Mouse (Mus musculus) heart, postnatal 14 days (tissue): Measurements from ENCODE around the gene Gstm6. TPM values are rescaled to one million over a fixed set of nuclear protein-coding genes. Genes with fewer than 3 reads are reported as not detected.
"Not testable (repeated sequence)": the region's sequence is repeated elsewhere in the genome, so short reads cannot be mapped to it uniquely, and the experiment has no call there.

ENCODE experiments used
- DNase-seq, 2 experiments: peaks; one replicate each; pipeline ENCODE4 v3.0.0; 2021 to 2022
- intact Hi-C: fragments of 180-260 bp; cut with DNase I; formaldehyde crosslinking; loops from one replicate; pipeline ENCODE4 v1.15.1; 2025
- long read RNA-seq, 2 experiments: library from polyadenylated mRNA; stranded (forward); transcript quantifications; one replicate each; pipeline ENCODE4 v2.0.0; 2021
- total RNA-seq, 2 experiments: library from RNA; stranded (reverse); gene quantifications; 2 replicates each; pipeline ENCODE4 v1.2.3; 2021

The Gstm6 gene
- 1 to 10 TPM; 1.8 to 2.2 TPM for total RNA-seq
- long read RNA-seq, experiment 1, partial matches to known transcripts: 1 of 2 reads
- long read RNA-seq, experiment 1, other reads (novel, unspliced or antisense): 0 of 2 reads
- long read RNA-seq, experiment 2, partial matches to known transcripts: 0 of 2 reads
- long read RNA-seq, experiment 2, other reads (novel, unspliced or antisense): 1 of 2 reads

DNA sequence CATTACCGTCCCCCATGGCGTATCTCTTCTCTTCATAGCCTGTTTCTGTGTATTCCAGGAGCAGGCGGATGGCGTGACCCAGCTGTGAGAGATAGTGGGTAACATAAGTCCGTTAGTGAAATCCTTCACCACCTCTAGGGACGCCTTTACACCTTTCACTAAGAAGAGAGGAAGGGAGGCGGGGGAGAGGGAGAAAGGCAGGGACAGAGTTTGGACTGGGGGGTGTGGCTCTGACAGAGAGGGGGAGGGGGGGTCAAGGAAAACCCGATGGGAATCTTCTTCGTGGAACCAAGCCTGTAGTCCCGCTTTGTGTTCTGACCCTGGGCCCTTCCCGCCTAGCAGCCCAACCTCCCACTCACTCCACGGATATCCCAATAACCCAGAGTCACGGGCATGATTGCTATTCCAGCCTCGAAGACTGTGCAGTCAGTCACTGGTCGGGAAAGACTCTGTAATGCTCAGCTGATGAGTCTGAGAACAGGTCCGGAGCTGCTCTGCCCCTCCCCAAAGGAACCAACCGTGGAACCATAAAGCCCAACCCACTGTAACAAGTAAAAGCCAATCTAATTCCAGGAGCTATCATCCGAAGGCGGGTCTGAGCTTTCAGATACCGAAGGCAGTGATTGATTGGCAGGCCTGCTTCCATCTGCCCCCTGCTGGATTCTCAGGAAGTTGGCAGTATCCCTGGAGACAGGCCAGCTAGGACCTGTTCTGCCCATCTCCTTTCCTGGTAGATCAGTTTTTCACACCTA lies at the start of gene Gstm6:
Gene Gstm6, minus strand, starts transcription at position 511 of the 752 bp plus-strand sequence.
- peak in 1 of 2 experiments; percentile 34 for DNase-seq
- intact Hi-C loops: no loop called here

DNA sequence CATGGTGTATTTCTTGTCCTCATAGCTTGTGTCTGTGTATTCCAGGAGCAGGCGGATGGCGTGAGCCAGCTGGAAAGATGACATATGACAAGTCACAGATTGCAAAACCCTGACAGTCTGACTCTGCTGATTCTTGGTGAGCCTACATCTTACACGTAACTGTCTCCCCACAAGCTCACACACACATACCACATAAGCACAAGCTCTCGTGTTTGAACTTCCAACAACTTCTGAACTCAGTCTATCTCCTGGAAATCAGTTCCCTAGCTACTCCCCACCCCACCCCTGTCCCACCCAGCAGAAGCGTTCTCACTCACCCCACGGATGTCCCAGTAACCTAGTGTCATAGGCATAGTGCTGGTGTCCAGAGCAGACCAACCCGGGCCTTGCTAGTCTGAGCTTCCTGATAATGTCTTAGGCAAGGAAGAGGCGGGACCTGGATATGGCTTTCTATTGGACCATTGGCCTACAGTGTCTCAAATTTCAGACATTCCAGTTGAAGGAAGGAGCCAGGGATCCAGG lies 42.6 kb upstream of the Gstm6 start, which contains the start of gene Gstm2:
Gene Gstm2, minus strand, starts transcription at position 413 of the 522 bp plus-strand sequence.
- intact Hi-C loops: no loop called here
- DNase-seq: peak; percentile 53 to 63

DNA sequence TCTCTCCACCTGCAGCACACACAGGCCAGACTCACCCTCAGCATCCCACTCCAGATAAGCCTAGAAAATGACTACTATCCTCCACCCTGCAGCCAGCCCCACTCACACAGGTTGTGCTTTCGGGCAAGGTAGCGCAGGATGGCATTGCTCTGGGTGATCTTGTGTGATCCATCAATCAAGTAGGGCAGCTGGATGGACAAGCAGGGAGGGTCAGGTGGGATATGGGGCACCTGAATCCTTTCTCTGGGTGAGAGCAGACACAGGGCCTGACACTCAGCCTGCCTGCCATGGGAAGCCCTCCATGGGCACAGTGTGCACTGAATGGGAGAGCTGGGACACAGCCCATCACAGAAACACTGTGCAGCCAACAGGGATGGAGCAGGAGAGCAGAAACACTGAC lies 41.6 kb upstream of the Gstm6 start:
- intact Hi-C loops, DNase-seq: not testable (repeated sequence)

DNA sequence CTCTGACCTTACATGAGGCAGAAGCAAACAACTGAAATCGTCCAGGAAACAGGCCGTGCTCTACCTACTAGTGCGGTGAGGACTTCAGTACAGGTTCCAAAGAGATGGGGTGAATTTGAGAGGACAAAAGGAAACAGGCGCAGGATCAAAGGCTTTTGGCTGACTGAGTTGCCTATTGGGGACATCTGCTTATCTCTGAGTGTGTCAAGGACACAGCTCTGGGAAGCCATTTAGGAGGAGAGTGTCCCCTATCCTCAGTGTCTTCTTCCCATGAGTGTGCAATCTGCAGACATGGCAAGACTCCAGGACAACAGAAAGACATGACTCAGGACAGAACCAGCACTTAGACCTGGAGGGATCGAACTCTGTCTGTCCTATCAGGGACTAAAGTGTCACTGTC lies 40.9 kb upstream of the Gstm6 start:
- intact Hi-C loops: no loop called here
- DNase-seq: no peak

DNA sequence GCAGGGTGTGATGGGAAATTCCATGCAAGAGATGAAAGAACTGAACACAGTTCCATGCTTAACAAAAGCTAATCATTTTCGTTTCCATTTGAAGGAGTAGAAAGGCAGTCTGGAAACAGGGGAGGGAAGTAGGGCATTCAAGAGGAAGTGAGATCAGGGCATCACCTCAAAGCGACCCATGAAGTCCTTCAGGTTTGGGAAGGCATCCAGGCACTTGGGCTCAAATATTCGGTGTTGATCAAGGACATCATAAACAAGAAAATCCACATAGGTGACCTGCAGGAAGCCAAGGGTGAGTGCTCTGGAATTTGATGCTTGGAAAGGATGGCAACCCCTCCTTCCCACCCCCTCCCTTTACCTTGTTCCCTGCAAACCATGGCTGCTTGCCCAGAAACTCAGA lies 40.2 kb upstream of the Gstm6 start:
- DNase-seq: no peak

DNA sequence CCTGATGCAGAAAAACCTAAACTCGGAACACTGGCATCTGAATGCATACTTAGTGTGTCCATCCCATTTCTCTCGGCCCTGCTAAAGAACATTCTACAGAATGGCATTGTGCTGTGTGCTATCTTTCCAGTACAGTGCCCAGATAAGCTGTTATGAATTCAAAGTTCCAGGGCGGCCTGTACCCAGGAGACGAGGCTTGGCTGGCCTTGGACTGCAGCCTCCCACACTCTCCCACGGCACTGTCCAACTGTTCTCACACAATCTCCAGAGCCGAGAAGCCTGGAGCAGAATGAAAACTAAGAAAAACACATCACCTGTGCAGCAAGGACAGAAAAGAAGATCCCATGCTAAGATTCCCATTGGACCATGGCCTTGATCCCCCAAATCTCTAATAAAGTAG lies 39.2 kb upstream of the Gstm6 start:
- intact Hi-C loops: no loop called here
- DNase-seq: no peak

More for the DNA sequence above, 40.2 kb upstream of the Gstm6 start:
- intact Hi-C loops: no loop called here

DNA sequence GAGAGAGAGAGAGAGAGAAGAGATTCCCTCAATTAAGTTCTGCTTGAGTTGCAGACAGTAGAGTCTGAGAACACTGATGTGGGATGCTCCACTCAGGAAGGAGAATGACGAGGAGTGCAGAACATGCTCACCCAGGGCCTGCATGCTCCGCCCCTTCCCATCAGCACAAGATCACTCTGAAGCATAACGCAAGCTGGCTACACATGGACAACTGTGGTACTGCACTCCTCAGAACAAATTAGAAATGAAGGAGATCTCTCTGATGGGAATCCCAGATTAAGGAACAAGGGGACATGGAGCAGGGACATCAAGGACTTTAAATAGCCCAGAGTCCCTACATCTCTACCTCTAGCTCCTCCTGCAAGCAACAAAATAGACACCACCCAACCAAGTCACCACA lies 37.7 kb upstream of the Gstm6 start:
- DNase-seq: no peak
- intact Hi-C loops: no loop called here

DNA sequence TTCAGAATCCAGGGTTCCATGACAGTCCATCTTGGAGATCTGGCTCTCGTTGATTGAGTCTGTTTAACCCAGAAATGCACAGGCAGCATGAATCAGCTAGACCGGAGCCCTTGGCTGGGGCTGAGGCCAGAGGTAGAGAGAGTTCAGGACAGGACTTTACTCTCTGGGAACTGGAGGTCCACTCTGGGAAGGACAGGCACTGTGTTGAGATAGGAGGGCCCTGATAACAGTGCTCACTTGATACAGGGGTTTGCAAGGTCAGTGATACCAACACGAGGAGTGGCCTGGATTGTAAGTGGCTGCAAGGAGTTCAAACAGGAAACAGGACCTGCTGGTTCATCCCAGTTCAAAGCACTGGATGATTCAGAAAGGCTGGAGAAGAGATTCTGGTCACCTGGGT lies 34.1 kb upstream of the Gstm6 start:
- intact Hi-C loops: no loop called here
- no peak for DNase-seq

DNA sequence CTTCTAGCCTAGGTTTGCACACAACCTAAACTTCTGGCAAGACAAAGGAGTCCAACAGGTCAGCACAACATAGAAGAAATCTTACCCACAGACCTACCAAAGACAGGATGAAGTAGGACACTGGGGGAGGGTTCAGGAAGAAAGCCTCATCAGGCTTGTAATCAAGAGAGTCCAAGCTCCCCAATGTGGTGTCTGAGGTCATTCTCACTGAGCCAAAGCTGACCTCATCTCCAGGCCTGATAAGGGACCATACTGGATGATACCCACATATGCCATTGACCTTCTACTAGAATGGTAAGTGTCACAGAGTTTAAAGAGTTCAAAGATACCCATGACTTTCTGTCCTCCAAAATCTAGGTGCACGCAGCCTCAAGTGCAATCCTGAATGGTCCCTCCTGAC lies 30.7 kb upstream of the Gstm6 start:
- intact Hi-C loops: no loop called here
- DNase-seq: no peak

DNA sequence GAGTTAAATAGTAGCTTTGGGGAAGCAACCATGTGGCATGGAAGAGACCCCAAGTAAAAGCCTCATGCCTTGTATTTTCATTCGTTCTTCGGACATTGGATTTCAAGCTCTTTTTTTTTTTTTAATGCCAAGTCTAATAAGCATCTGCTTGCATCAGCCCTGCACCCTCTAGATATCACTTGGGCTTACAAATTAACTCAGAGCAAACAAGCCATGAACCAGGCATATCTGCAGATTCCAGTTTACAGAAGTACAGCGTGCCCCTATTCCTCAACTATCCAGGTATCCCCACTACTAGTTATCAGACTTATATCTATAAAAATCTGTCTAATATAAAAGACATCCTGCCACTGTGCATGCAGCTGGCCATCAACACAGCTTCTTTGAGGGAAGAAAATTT lies 28.5 kb upstream of the Gstm6 start:
- intact Hi-C loops: no loop called here
- DNase-seq: no peak

DNA sequence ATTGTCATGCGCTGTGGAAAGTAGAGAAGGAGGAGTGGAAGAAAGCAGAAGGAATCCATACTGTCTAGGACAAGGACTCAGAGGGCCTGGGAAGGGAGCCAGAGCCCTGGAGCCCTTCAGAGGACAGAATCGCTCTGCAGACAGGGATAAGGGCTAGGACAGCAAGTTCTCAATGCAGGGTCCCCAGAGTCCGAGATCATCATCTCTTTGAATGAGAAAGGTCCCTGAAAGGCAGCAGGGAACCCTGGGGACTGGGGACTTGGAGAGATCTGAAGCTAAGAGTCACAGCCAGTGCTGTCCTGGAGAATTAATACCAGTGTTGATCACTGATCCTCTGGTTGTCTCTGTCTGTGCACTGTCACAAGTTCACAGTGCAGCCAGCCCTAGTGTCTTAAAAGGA lies 27.6 kb upstream of the Gstm6 start:
- intact Hi-C loops, DNase-seq: not testable (repeated sequence)

DNA sequence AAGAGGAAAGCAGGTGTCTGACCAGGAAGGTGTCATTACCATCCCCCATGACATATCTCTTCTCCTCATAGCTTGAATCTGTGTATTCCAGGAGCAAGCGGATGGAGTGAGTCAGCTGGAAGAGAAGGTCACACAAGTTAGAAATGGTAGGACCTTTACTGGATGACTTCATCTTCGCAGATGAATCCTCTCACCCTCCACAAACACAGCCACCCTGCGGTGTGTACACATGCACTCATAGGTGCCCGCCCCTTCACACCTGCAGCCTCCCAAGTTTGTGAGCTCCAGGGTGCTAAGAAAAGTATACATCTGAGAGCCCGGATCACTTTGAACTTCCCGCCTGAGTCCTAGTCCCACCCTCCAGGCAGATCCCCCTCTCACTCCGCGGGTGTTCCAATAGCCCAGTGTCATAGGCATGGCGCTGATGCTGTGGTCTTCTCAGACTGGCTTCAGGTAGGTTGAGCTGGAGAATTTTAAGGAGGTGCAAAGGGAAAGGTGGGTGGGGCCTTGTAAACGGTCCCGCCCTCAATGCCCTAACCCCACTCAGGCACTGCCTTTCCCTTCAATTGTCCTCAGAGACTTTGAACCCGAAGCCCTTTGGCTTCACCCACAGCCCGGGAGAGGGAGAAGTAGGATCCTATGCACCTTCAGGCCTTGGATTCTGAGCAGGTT lies 25.3 kb upstream of the Gstm6 start, which contains the start of gene Gstm3:
Gene Gstm3, minus strand, starts transcription at position 560 of the 672 bp plus-strand sequence.
- DNase-seq: no peak
- intact Hi-C loops: no loop called here

DNA sequence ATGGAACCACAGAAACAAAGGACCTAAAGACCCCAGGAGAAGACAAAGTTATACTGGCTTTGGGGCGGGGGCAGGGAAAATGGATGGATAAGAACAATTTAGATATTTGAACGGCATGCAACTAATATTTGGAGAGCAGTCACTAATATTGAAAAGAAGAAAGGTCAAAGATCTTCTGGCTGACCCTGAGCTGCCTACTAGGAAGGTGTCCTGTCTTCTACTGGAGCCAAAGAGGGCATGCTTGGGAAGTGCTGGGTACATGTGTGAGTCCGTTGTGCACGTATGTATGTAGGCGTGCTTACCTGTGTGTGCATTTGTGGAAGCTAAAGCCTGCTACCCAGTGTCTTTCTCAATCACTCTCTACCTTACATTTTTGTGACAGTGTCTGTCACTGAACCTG lies 23.1 kb upstream of the Gstm6 start:
- intact Hi-C loops: no loop called here
- DNase-seq: no peak

DNA sequence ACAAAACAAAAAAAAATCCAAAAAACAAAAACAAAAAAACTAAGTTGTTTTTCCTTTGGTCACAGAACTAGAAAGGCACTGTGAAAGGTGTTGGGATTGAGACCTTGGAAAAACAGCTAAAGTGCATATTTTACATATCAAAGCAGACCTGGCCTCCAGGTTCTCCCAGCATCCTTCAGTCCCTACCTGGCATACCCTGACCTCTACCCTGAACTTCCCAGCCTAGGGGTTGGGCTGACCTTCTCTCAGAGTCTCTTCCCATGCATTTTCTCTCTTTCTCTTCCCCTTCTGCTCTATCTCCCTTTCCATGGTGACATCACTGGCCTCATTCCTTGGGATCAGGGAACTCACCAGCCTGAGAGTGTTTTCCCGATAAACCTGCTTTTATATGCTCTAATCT lies 22.0 kb upstream of the Gstm6 start:
- no peak for DNase-seq
- intact Hi-C loops: no loop called here

DNA sequence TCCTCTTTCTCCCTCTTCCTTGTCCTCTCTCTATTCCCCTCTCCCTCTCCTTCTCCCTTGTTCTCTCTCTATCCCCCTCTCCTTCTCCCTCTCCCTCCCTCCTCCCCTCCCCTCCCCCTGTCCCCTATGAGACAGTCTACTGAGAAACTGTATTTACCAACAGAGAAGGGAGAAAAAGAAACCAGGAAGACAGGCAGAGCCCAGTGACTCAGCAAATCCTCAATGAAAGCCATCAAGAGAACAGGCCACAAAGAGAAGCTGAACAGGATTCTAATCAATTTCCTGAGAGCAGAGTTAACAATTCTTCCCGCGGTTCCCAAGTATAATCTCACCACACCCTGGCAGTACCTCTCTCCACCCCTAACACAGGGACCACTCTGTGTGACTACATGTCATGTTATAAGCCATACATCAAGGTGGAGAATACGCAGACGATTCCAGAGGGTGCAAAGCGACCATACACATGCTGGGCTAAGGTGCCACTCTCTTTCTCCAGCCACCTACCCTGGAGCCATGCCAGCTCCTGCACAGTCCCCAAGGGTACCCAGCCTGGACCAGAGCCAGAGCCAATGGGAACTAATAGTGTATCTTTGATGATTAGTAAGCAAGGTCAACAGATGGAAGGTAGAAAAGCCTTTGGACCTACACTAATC lies 21.2 kb upstream of the Gstm6 start:
- intact Hi-C loops: no loop called here
- DNase-seq: no peak

DNA sequence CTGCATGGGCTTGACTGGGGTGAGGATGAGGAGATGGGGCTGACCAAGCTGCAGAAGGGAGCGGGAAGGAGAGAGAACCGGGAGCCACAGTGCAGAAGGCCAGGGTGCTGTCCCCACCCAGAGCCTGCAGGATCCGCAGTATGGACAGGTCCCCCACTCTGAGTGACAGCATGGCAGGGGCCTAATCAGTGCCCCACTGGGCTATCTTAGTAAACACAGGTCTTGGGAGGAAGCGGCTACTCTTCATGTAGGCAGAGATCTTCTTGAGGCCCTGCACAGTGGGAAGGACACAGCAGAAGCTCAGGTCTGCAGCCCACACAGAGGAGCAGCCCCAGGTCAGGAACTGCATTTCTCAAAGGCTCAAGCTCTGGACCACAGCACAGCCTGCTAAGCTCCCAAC lies 20.5 kb upstream of the Gstm6 start:
- intact Hi-C loops: no loop called here
- no peak for DNase-seq

DNA sequence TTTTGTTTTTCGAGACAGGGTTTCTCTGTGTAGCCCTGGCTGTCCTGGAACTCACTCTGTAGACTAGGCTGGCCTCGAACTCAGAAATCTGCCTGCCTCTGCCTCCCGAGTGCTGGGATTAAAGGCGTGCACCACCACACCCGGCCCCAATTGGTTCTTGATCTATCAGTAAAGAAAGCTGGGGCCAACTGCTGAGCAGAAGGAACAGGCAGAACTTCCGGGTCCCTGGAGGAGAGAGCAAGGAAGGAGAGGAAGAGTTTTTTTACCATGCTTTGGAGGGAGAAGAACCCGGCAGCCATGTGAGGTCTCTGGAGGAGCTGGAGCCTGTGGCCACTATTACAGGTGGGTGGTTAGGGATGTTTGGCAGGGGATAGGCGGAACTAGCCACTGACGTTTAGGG lies 11.7 kb upstream of the Gstm6 start:
- DNase-seq, intact Hi-C loops: not testable (repeated sequence)

DNA sequence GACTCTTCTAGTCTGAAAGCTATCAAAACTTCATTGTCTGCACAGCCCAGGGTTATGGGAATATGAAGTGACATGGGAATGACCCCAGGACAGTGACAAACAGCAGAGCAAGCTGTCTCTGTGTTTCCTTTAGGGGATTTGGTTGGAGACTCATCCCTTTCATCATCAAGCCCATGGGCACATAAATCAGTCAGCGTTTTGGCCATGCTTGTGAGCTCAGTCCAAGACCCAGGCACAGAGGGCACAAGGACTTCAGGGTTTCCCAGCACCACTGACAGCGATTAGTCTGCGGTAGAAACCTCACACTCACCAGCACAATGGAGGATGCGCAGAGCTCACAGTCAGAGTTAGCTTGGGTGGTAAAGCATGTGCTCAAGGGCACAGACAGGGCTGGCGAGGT lies 10.4 kb upstream of the Gstm6 start:
- no peak for DNase-seq
- intact Hi-C loops: loop anchor here (2.0 to 5.0 kb wide), 3 partner anchors 63 to 193 kb away; partner anchors contain the start of genes Gnai3 and Gstm1

DNA sequence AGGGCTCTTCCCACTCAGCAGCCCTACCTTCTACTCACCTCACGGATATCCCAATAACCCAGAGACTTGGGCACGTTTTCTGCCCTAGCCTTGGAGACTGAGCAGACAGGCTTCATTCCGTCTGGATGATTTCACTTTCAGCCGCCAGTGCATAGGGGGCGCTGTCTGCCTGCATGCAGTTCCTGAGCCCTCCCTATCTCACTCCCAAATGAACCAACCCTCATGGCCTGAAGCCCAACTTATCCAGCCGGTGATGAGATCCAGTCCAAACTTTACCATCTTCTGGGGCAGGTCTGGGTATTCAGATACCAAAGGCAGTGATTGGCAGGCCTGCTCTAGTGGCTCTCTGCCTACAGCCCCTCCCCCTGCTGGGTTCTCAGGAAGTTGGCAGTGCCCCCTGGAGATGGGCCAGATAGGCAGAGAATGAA lies 9.8 kb upstream of the Gstm6 start:
- DNase-seq: peak; percentile 80 to 85
- intact Hi-C loops: loop anchor here (2.0 to 5.0 kb wide), 3 partner anchors 64 to 194 kb away; partner anchors contain the start of genes Gnai3 and Gstm1

DNA sequence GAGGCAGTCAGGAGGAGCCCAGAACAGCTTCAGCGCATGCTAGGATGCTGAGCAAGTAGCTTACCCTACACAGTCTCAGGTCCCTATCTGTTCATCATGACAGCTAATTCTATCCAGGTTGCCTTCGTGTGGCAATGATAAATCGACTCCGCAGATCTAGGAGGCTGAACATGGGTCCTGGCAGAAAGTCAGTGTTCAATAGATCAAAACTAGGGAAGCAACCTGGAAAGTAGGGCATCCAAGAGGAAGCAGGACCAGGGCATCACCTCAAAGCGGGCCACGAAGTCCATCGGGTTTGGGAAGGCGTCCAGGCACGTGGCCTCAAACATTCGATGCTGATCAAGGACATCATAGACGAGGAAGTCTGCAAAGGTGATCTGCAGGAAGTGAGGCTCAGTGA lies 7.0 kb upstream of the Gstm6 start:
- intact Hi-C loops: loop anchor here (5.0 kb wide), 2 partner anchors 67 to 197 kb away; partner anchors contain the start of genes Gnai3 and Gstm1
- DNase-seq: no peak
